ENCODE assay signal across 8 mouse cellular contexts in the genomic region with DNA sequence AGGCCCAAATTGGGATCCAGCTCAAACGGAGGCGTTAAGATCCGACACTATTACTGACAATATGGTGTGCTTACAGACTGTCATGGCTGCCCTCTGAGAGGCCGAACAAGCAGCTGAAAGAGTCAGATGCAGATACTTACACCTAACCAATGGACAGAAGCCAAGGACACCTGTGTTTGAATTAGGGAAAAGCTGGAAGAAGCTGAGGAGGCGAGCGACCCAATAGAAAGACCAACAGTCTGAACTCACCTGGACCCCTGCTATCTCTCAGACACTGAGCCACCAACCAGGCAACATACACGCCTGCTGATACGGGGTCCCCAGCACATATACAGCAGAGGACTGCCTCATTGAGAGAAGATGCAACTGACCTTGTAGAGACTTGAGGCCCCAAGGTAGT. TPM values are rescaled to one million over a fixed set of nuclear protein-coding genes. Genes with fewer than 3 reads are reported as not detected.
DNase-seq lines count a peak whose midpoint lies in the region; ATAC-seq and TF ChIP-seq lines count a peak whose summit lies in the region.

A gene (plus strand): TSS at position 301 of the 400 bp plus-strand sequence.

- DNase-seq in heart, adult 9 months (ENCODE audit: low spot score in 2 of 2) = no peak
- no peak for DNase-seq in ES-E14 (ENCODE audit: low read depth, low spot score)
- DNase-seq in left cerebral cortex, postnatal 4 days = no peak
- DNase-seq in retina, embryonic 14.5 days (ENCODE audit: low spot score) = no peak

- no peaks in the 10 kb centered on the region for H3K4me1 ChIP-seq in heart, embryonic 13.5 days
- peaks cover 4 to 6% of the 10 kb centered on the region in 2 experiments; a peak in 3 of 4 replicates for H3K4me1 ChIP-seq in ES-E14 (ENCODE audit: control insufficient read depth in 2 of 2, insufficient read depth in 2 of 2, low read length in 2 of 2, poor library complexity in 1 of 2)
- no peaks in the 10 kb centered on the region for H3K4me1 ChIP-seq in forebrain, embryonic 12.5 days

- no peaks in the 10 kb centered on the region for H3K36me3 ChIP-seq in heart, embryonic 13.5 days
- no peaks in the 10 kb centered on the region for H3K36me3 ChIP-seq in ES-E14 (ENCODE audit: control insufficient read depth, insufficient read depth, low read length, poor library complexity, severe bottlenecking)
- H3K36me3 ChIP-seq in forebrain, embryonic 12.5 days (replicated peaks) = no peaks in the 10 kb centered on the region

- no peak within 1 kb of the TSS for H3K4me3 ChIP-seq in heart, embryonic 13.5 days
- H3K4me3 ChIP-seq in ES-E14 (ENCODE audit: insufficient read depth in 1 of 2, low read depth in 1 of 2, low read length in 2 of 2, poor library complexity in 1 of 2, severe bottlenecking in 1 of 2) = no peak within 1 kb of the TSS
- no peak within 1 kb of the TSS for H3K4me3 ChIP-seq in forebrain, embryonic 12.5 days (replicated peaks)

- intact Hi-C loops in left cerebral cortex, postnatal 4 days (cut with DNase I) = no loop called here

- ATAC-seq in heart, embryonic 13.5 days (ENCODE audit: extremely low read depth, insufficient number of reproducible peaks, low FRiP score, low TSS enrichment) = no peak
- no peak for ATAC-seq in forebrain, embryonic 12.5 days (ENCODE audit: low FRiP score)
- no peak for ATAC-seq in cerebellum, adult (ENCODE audit: insufficient number of reproducible peaks, low FRiP score, low TSS enrichment)
- ATAC-seq in erythroblast, adult 5-6 weeks (replicated peaks; ENCODE audit: low FRiP score, poor library complexity, severe bottlenecking) = no peak

- no peaks in the 10 kb centered on the region for H3K9me3 ChIP-seq in heart, embryonic 13.5 days
- no peaks in the 10 kb centered on the region for H3K9me3 ChIP-seq in ES-E14 (ENCODE audit: control insufficient read depth, insufficient read depth, low read depth, low read length)
- no peaks in the 10 kb centered on the region for H3K9me3 ChIP-seq in forebrain, embryonic 12.5 days

- H3K4me2 ChIP-seq in heart, embryonic 13.5 days = no peak within 1 kb of the TSS
- H3K4me2 ChIP-seq in forebrain, embryonic 12.5 days = no peak within 1 kb of the TSS

- 82% methylated on average over 8 of the region's 8 CpGs for WGBS in heart, embryonic 13.5 days
- WGBS in forebrain, embryonic 12.5 days = 94% methylated on average over 8 of the region's 8 CpGs

- in situ Hi-C loops in ES-E14 (cut with MboI; ENCODE audit: low sequenced_read_pairs in 2 of 2, unreplicated experiment in 2 of 2) = loop anchor here in 1 of 2 experiments (25.0 kb wide), 1 partner anchor 190 kb away; no protein-coding TSS in a partner anchor

- H3K9ac ChIP-seq in heart, embryonic 13.5 days = no peak within 1 kb of the TSS
- H3K9ac ChIP-seq in ES-E14 (ENCODE audit: insufficient read depth, low read depth, low read length, poor library complexity, severe bottlenecking) = no peak within 1 kb of the TSS
- no peak within 1 kb of the TSS for H3K9ac ChIP-seq in forebrain, embryonic 12.5 days

- H3K27me3 ChIP-seq in heart, embryonic 13.5 days (replicated peaks) = no peaks in the 10 kb centered on the region
- no peaks in the 10 kb centered on the region for H3K27me3 ChIP-seq in forebrain, embryonic 12.5 days

- H3K27ac ChIP-seq in heart, embryonic 13.5 days (replicated peaks) = no peak within 1 kb of the TSS
- H3K27ac ChIP-seq in ES-E14 (ENCODE audit: insufficient read depth, low read depth, low read length, poor library complexity, severe bottlenecking) = no peak within 1 kb of the TSS
- no peak within 1 kb of the TSS for H3K27ac ChIP-seq in forebrain, embryonic 12.5 days

TF ChIP-seq in ES-E14, 5 proteins besides CTCF, POLR2A, EP300 and RAD21:
- TF ChIP-seq CHD2 (IDR thresholded peaks at IDR 0.05; ENCODE audit: low read depth, low read length) = no peak
- TF ChIP-seq ZNF384 (IDR thresholded peaks at IDR 0.05; ENCODE audit: low read depth, low read length) = no peak
- TF ChIP-seq MAFK (IDR thresholded peaks at IDR 0.05; ENCODE audit: insufficient read depth, low read depth, low read length) = no peak
- TF ChIP-seq ZC3H11A (IDR thresholded peaks at IDR 0.05; ENCODE audit: borderline replicate concordance, low read depth, low read length) = no peak
- no peak for TF ChIP-seq HCFC1 (IDR thresholded peaks at IDR 0.05; ENCODE audit: borderline replicate concordance, insufficient read depth, low read length)

RNA-seq across cellular contexts. Expression of the gene that starts here (rescaled TPM):
- polyA plus RNA-seq in heart, embryonic 13.5 days (2015; fragmentation: Nextera tagmentation; extraction: Ambion mirVana) = 14.2 and 16.6 TPM in 2 replicates
- total RNA-seq in ES-E14 (2012; rRNA removed) = 10.2 and 10.5 TPM in 2 replicates
- 25.7 and 28.9 TPM in 2 replicates for polyA plus RNA-seq in forebrain, embryonic 12.5 days (2016; fragmentation: Nextera tagmentation; extraction: Ambion mirVana)
- 10 to 100 TPM; 18.1 to 21.0 TPM for total RNA-seq in left cerebral cortex, postnatal 4 days (2021)
- 9.2 and 18.4 TPM in 2 replicates for total RNA-seq in erythroblast, adult 5-6 weeks (2015; ENCODE audit: low replicate concordance)
- 0.84 and 1.1 TPM in 2 replicates for total RNA-seq in erythroblast, adult 5-6 weeks (2017; ENCODE audit: low replicate concordance)
